Mouse (Mus musculus): ENCODE data around the gene Pcsk6.

- TF ChIP-seq POLR2A (IDR thresholded peaks at IDR 0.05; ENCODE audit: borderline replicate concordance, insufficient read depth, low read length) (no peak), CTCF (IDR thresholded peaks at IDR 0.05; ENCODE audit: borderline replicate concordance, insufficient read depth, low read depth, low read length) (no peak)
Measured at GRCm38 (mm10) chr7:65929398-65929797, 67.9 kb downstream of the Pcsk6 start.

Data from cerebellum, adult 2 months (tissue).